Mouse (Mus musculus) retina, postnatal 1 day (tissue): ENCODE measurements around the gene Ccdc134.
A peak's percentile ranks its signal among the peaks of the same experiment; 100 is the strongest.
"Not testable (repeated sequence)": the region's sequence is repeated elsewhere in the genome, so short reads cannot be mapped to it uniquely, and the experiment has no call there.

Experiments used
- DNase-seq: peaks from one replicate; pipeline ENCODE4 v3.0.0-alpha.2; 2012

Ccdc134 gene

DNA sequence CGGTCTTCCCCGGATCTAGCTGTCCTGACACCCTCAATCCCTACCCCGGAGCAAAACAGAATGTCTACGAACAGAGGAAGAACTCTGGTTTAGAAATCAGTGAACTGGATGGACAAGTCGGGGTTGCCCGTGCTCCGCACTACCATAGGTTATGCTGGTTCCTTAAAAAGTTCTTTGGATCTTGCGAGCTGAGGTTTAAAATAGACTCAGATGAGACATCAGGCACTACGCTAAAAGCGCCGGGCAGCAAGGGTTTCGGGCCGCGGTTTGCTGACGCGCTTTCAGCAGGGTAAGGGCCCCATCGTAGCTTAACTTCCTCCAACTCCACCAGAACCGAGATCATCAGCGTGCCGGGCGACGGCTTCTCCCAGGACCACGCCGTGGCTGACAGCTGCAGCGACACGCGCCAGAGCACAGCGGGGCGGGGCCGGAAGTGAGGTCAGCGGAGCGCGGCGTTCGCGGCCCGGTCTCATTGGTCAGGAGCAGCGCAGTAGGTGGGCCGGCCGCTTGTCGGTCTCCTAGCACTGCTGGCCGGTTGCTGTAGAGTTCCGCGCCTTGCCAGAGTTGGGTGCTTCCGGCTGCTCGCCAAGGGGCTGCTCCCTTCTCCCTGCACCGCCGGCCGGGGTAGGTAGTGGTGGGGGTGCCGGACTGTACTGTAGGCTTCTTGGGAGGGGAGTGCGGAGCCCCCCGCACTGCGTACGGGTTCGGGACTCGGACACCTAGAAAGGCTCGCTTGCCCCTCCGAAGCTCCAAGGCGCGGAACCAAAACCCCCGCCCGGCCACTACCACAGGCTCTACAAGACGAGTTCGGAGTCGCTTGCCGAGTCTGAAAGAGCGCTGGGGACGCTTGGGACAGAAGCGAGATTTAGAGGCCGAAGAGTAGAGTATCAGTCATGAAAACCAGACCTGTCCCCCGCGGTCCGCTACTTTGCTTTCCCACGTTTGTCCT lies at the start of gene Ccdc134:
TSS of gene Ccdc134 (plus strand) at position 497 of the 949 bp plus-strand sequence.
- DNase-seq: peak; percentile 97

- DNase-seq: no peak
These were observed 47.8 kb upstream of the Ccdc134 start for GRCm38 (mm10) chr15:82079883-82080282.

- DNase-seq: peak; percentile 76
These were observed 46.6 kb upstream of the Ccdc134 start for GRCm38 (mm10) chr15:82081161-82081560.

- no peak for DNase-seq
These were observed 42.1 kb upstream of the Ccdc134 start for GRCm38 (mm10) chr15:82085606-82086005.

DNA sequence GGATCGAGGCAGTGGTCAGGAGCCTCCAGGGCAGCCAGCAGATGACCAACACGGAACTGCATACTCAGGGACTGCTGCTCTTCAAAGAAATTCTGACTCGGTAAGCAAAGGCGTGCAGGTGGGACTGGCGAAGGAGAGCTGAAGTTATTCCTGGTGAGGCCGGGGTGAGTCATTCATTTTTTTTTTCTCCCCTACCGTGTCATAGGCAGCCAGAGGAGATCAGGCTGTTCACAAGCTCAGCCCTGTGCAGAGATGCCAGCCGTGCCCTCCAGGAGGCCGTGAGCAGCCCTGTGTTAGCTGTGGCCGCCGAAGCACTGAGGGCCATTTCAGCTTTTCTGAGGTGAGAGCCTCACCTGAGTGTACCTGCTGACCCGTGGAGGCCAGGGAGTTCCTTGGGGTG lies 41.6 kb upstream of the Ccdc134 start:
- no peak for DNase-seq

GRCm38 (mm10) chr15:82087266-82087665 lies 40.5 kb upstream of the Ccdc134 start:
- peak; percentile 48 for DNase-seq

DNA sequence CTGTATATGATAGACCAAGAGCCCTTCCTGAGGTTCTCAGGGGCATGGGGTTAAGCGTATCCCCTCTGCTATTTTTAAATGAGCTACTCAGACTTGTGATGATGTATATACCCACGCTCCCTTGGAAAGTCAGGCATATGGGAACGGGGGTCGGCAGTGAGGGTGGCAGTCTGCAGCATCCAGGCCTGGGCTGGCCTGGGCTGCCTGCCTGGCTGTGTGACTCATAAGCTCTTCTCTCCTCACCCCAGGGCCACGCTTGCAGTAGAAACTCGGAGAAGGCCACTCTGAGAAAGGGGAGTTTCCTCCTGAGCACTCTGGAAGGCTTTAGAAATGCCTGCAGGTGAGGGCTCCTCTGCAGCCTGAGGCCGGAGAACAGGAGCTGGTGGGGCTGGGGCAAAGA lies 36.7 kb upstream of the Ccdc134 start:
- no peak for DNase-seq

GRCm38 (mm10) chr15:82106953-82107555 lies 20.7 kb upstream of the Ccdc134 start:
- peak; percentile 81 for DNase-seq

GRCm38 (mm10) chr15:82120544-82120943 lies 7.2 kb upstream of the Ccdc134 start:
- DNase-seq: no peak

- not testable (repeated sequence) for DNase-seq
These were observed 1.0 kb upstream of the Ccdc134 start for GRCm38 (mm10) chr15:82126690-82127089.

DNA sequence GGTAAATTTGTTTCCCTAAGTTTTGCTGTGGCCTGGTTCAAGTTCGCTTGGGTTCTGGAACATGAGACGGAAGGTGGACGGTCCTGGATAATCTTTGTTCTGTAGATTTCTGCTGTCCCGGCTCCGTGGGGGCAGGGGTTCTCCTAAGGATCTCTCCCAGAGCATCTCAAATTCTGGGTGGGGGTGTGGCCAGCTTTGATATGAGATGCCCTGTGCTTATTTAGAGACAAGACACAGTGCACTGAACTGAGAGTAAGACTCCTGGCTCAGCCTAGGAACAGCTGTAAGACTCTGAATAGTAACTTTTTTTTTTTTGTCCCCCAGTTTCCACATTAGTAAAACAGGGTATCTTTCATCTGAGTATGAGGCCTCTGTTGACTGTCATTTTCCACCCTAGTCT lies 676 bp downstream of the Ccdc134 start:
- DNase-seq: no peak

- DNase-seq: peak; percentile 79
These were observed 2.9 kb downstream of the Ccdc134 start for GRCm38 (mm10) chr15:82130599-82130998.

DNA sequence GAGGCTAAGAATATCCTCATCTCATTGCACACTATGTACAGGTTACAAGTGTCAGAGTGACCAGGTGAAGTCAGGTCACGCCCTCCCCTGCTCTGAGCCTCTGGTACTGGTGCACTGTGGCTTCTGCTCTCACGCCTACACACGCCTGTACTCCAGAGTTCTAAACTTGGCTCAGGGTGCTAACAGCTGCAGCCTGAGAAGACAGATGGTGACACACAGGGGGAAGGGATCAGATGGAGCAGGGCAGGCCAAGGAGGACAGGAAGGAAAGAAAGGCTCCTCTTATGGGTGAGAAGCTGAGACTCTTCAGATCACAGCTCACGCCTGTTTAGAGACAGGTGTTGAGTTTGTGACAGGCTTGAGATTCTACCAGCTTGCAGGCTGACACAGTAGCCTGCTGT lies 7.7 kb downstream of the Ccdc134 start:
- DNase-seq: no peak

- DNase-seq: peak; percentile 79
These were observed 10.8 kb downstream of the Ccdc134 start for GRCm38 (mm10) chr15:82138565-82138964.

DNA sequence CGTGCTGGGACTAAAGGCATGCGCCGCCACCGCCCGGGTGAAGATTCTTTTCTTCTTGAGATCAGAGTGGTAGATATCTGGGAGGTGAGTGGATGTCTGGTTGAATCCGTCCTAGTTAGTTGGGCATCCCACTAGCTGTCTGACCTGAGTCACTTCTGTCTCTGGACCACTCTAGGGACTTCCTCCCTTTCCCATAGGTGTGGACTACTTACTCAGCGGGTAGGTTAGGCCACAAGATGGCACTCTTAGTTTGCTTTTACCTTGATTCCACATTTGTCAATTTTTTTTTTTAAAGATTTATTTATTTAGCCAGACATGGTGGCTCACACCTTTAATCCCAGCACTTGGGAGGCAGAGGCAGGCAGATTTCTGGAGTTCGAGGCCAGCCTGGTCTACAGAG lies 11.5 kb downstream of the Ccdc134 start:
- no peak for DNase-seq

DNA sequence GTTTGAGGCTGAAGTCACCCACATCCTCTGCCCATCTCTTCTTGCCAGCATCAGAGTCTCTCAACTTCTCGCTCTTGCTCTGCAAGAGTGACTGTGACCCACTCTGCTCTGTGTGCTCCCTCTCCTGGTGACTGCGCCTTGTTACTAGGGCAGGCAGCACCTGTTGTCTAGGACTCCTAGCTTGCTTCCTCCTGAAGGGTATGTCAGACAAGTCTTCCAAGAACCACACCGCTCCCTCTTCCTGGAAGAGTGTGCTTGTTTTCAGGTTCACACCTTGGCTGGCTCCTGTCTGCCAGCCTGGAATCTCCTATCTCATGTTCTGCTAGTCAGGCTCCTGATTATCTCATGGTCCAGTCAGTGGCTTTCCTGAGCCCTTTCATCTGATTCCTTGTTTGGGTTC lies 12.6 kb downstream of the Ccdc134 start:
- DNase-seq: no peak

- no peak for DNase-seq
These were observed 16.4 kb downstream of the Ccdc134 start for GRCm38 (mm10) chr15:82144157-82144556.

- DNase-seq: peak; percentile 43
These were observed 17.7 kb downstream of the Ccdc134 start for GRCm38 (mm10) chr15:82145408-82145807.

GRCm38 (mm10) chr15:82145851-82146769 lies 18.4 kb downstream of the Ccdc134 start:
- DNase-seq: peak; percentile 32

DNA sequence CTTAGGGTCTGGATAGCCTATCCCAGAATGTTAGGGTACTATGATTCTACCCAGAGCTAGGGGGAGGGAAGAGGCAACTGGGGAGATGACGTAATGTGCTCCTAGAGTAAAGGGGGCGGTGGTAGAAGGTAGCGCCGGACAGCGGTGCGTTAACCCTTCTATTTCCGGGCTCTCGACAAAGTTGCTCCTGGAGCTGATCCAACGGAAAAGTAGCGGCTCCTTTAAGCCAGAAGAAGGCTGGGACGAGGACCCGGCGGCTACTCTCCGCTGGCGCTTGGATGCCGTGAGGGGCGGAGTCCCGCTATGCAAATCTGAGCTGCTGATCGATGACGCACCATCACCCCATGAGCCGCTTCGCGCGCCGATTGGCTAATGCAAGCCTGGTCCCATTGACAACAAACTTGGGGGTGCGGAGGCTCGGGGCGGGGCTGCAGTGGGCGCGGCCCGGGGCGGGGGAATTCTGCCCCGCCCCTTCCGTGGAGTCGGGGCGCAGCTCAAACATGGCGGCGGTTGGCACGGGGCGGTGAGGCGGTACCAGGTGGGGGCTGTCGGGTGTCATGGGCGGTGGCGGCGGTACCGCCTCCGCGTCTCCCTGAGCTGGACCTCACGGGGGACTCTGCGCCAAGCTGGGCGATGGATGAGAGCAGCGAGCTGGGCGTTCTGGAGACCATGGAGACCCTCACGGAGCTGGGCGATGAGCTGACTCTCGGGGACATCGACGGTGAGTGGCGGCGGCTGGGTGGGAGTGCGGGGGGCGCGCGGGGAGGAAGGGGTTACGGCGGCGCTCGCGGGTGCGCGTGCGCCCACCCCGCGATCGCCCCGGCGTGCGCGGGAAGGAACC lies 19.3 kb downstream of the Ccdc134 start, which contains the start of gene Srebf2:
TSS of gene Srebf2 (plus strand) at position 412 of the 841 bp plus-strand sequence.
- peak; percentile 100 for DNase-seq

- peak; percentile 82 for DNase-seq
These were observed 19.9 kb downstream of the Ccdc134 start for GRCm38 (mm10) chr15:82147611-82148111.

DNA sequence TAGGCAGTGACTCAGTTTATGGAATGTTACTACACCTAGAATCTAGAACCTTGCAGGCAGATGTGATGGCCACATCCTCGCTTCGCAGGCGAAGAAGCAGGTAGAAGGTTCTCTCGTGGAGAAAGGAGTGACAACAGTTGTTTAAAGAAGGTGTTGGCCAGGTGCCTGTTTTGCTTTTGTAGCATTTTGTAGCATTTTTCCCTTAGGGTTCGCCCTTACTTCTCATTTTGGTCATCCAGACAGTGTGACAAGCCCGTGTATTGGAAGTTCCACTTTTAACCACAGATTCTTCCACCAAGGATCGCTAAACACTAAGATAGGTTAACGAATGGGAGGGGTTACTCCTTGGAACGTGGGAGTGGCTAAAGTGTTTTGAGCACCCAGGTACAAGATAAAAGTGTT lies 20.8 kb downstream of the Ccdc134 start:
- no peak for DNase-seq
